Mouse (Mus musculus) heart, adult 2 months (tissue): ENCODE results near the gene Lars2. TPM values are rescaled to one million over a fixed set of nuclear protein-coding genes. Genes with fewer than 3 reads are reported as not detected.

Experiments
- DNase-seq, 2 experiments: peaks; one replicate each; pipeline ENCODE4 v3.0.0; 2021
- H3K27ac ChIP-seq: fragments of 200-600 bp; 2 replicates; pipeline ENCODE4 v1.8.1; 2022
- H3K27me3 ChIP-seq: fragments of 200-500 bp; 2 replicates; pipeline ENCODE4 v1.6.1; 2012; ENCODE audit warnings: mild to moderate bottlenecking, low read length, inconsistent platforms, mixed read lengths; ENCODE audit not compliant: control insufficient read depth, insufficient read depth
- H3K36me3 ChIP-seq: fragments of 200-500 bp; 2 replicates; pipeline ENCODE4 v1.6.1; 2012; ENCODE audit warnings: low read length, inconsistent platforms; ENCODE audit not compliant: control insufficient read depth, insufficient read depth
- H3K4me1 ChIP-seq: fragments of 200-500 bp; 2 replicates; pipeline ENCODE4 v1.6.1; 2011; ENCODE audit warnings: low read length; ENCODE audit not compliant: control insufficient read depth, insufficient read depth
- H3K4me3 ChIP-seq: fragments of 200-600 bp; 2 replicates; pipeline ENCODE4 v1.8.1; 2022
- H3K79me2 ChIP-seq: fragments of 200-500 bp; replicated peaks from 2 replicates; pipeline ENCODE4 v1.6.1; 2012; ENCODE audit warnings: mild to moderate bottlenecking, inconsistent platforms, low read length, moderate library complexity, mixed read lengths; ENCODE audit not compliant: control insufficient read depth, insufficient read depth
- H3K9ac ChIP-seq: fragments of 200-500 bp; 2 replicates; pipeline ENCODE4 v1.6.1; 2012; ENCODE audit warnings: low read depth, mild to moderate bottlenecking, control low read depth, inconsistent platforms, low read length, mixed read lengths
- CTCF ChIP-seq: fragments of 200-600 bp; IDR thresholded peaks from 2 replicates; pipeline ENCODE4 v1.8.1; 2022; ENCODE audit warnings: antibody characterized with exemption, mild to moderate bottlenecking, moderate library complexity
- EP300 ChIP-seq: fragments of 200-500 bp; IDR thresholded peaks from 2 replicates; pipeline ENCODE4 v1.6.1; 2011; ENCODE audit warnings: low read depth, low read length, control low read depth; ENCODE audit not compliant: insufficient read depth
- POLR2A ChIP-seq: fragments of 200-500 bp; IDR thresholded peaks from 2 replicates; pipeline ENCODE4 v1.6.1; 2011; ENCODE audit warnings: mild to moderate bottlenecking, low read depth, low read length, control low read depth; ENCODE audit not compliant: insufficient read depth
- WGBS: fragments of 180-500 bp; shearing (Covaris S2); methylation state at CpG from one replicate; pipeline ENCODE4 v1.1.7; 2018; 5-methylcytosine and 5-hydroxymethylcytosine counted together
- intact Hi-C: fragments of 180-260 bp; cut with DNase I; formaldehyde crosslinking; loops from one replicate; pipeline ENCODE4 v1.15.1; 2025
- polyA plus RNA-seq: library from polyadenylated mRNA; depleted of rRNA; stranded (reverse); fragments of >200 nt; gene quantifications from 2 replicates; pipeline ENCODE4 v1.2.3, GENCODE M21; 2012; rRNA removed
- total RNA-seq, 2 experiments: library from RNA; stranded (reverse); gene quantifications; 2 replicates each; pipeline ENCODE4 v1.2.3; 2021

Lars2 gene
- total and polyA plus RNA-seq, 3 experiments = 147 to 906 (median 397) TPM

DNA sequence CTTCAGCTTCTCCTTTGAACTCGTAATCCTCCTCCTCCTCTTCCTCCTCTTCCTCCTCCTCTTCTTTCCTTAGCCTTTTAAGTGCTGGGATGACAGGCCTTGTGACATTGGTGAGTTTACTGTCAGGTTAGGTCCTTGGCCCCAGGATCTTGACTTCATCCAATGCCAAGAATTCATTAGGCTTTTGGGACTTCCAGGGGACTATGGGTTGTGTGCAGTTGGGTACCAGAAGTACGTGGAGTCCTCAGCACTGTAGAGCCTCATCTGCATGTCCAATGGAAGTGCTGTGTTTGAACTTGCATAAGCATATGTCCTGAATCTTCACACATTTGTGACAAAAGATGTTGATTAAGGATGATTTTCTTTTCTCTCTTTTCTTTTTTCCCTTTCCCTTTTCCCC, 142.3 kb downstream of the Lars2 start:
- intact Hi-C loops = no loop called here
- Histone ChIP-seq H3K27me3 (no peaks in the 10 kb centered on the region), H3K36me3 (peaks cover 30% of the 10 kb centered on the region), H3K79me2 (no peaks in the 10 kb centered on the region), H3K27ac (no peak overlapping the region), H3K4me3 (no peak overlapping the region), H3K9ac (no peak overlapping the region), H3K4me1 (peaks cover 15% of the 10 kb centered on the region)
- WGBS = 80% methylated on average over 2 of the region's 2 CpGs
- no peak for DNase-seq
- TF ChIP-seq EP300 (no peak), POLR2A (no peak)

DNA sequence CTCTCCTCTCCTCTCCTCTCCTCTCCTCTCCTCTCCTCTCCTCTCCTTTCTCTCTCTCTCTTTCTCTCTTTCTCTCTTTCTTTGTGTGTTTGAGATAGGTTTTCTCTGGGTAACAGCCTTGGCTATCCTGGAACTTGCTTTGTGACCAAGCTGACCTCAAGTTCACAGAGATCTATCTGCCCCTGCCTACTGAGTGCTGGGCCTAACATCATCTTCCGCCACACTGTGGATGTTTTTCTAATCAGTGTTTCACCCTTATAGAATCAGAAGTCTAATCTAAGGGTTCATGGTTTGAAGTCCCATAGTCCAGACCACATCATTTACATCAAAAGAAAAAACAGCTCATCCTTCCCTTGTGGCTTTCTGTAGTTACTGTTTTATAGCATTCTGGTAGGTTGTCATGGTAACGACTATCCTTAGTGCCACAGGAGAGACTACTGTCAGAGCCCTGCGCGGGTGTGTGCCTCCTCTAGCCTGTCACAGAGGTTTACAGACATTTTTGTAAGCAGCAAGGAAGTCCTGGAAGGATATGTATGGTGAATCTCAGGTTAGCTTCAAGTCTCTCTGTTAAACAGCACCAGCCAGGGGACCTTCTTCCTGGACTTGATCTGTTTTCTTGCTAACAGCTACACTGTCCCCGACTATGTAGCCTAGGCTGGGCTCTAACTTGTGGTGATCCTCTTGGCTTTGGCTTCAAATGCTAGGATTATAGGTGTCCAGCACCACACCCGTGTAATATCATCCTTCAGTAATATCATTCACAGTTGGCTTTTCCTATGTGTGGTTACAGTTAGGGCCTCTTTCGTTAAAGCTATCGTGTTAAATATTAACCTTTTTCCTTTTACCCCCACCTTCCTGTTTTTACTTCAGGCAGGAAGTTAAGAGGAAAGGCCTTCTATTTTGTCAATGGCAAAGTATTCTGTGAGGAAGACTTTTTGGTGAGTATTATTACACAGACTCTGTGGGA, 143.2 kb downstream of the Lars2 start:
- peaks cover 15% of the 10 kb centered on the region for H3K4me1 ChIP-seq
- H3K4me3 ChIP-seq = no peak overlapping the region
- H3K79me2 ChIP-seq = no peaks in the 10 kb centered on the region
- no peak overlapping the region for H3K9ac ChIP-seq
- TF ChIP-seq POLR2A (no peak), CTCF (no peak), EP300 (no peak)
- DNase-seq = no peak
- intact Hi-C loops = no loop called here
- 53% methylated on average over 8 of the region's 8 CpGs for WGBS
- peaks cover 24% of the 10 kb centered on the region for H3K36me3 ChIP-seq
- no peaks in the 10 kb centered on the region for H3K27me3 ChIP-seq
- H3K27ac ChIP-seq = peak overlapping the region; percentile 5; the same call in 1 of the 2 replicates

DNA sequence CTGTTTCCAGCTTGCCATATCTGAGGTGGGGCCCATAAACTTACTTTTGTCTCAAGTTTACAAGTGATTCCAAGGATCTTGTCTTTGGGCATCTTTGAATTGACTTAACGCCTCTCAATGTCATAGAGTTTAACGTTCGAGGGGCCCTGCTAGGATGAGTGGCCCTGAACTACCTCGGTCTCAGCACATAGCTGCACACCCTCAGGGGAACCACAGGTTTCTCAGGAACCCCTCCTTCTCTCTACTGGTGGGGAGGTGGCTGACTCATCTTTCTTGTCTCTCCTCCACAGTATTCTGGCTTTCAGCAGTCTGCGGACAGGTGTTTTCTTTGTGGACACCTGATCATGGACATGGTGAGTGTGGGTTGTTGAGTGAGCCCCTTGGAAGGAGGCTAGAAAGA, 144.2 kb downstream of the Lars2 start:
- H3K9ac ChIP-seq = no peak overlapping the region
- DNase-seq = no peak
- peaks cover 9% of the 10 kb centered on the region for H3K4me1 ChIP-seq
- no peak overlapping the region for H3K4me3 ChIP-seq
- H3K79me2 ChIP-seq = no peaks in the 10 kb centered on the region
- H3K36me3 ChIP-seq = peaks cover 18% of the 10 kb centered on the region
- H3K27ac ChIP-seq = no peak overlapping the region
- TF ChIP-seq CTCF (no peak), EP300 (no peak), POLR2A (no peak)
- H3K27me3 ChIP-seq = no peaks in the 10 kb centered on the region
- 91% methylated on average over 5 of the region's 5 CpGs for WGBS
- intact Hi-C loops = no loop called here

Other genes with a start within 250 kb of the Lars2 start
- 10 to 100 TPM; 47.0 to 71.1 TPM for gene Clec3b, start 216.0 kb upstream of the Lars2 start, total RNA-seq
- 60.6 and 62.3 TPM in 2 replicates for gene Clec3b, start 216.0 kb upstream of the Lars2 start, polyA plus RNA-seq
- under 1 TPM; 0.10 to 0.11 TPM for gene Cdcp1, start 150.9 kb upstream of the Lars2 start, total RNA-seq
- gene Cdcp1, start 150.9 kb upstream of the Lars2 start, polyA plus RNA-seq = 0.50 and 0.78 TPM in 2 replicates
- gene Tmem158, start 106.2 kb upstream of the Lars2 start, total RNA-seq = 1 to 10 TPM; 4.5 to 5.5 TPM
- gene Tmem158, start 106.2 kb upstream of the Lars2 start, polyA plus RNA-seq = 0.94 and 2.1 TPM in 2 replicates
- gene Limd1, start 111.8 kb downstream of the Lars2 start, total RNA-seq = 10 to 100 TPM; 33.7 to 48.9 TPM
- 34.6 and 50.0 TPM in 2 replicates for gene Limd1, start 111.8 kb downstream of the Lars2 start, polyA plus RNA-seq
- gene Sacm1l, start 162.8 kb downstream of the Lars2 start, total RNA-seq = 10 to 100 TPM; 35.4 to 36.8 TPM
- gene Sacm1l, start 162.8 kb downstream of the Lars2 start, polyA plus RNA-seq = 8.3 and 18.9 TPM in 2 replicates